Mouse (Mus musculus) v-Abl transformed pro-B cells (cell line): ENCODE measurements at regions not wholly inside any gene's neighbourhood (a gene's known extent, or its start where the extent isn't known, plus 50 kb on each side); places are given as distances from the start of the nearest gene placed in this dataset.

ENCODE experiments used
- in situ Hi-C, 2 experiments: fragments of 400-800 bp; cut with MboI; formaldehyde crosslinking; loops; one replicate each; pipeline ENCODE4 v1.15.1; 2025; ENCODE audit not compliant: unreplicated experiment in 2 of 2

GRCm38 (mm10) chr14:9192122-9192769, 526.2 kb upstream of the 4930452B06Rik start:
- in situ Hi-C loops = no loop called here

GRCm38 (mm10) chr14:9191664-9192063, 525.6 kb upstream of the 4930452B06Rik start:
- in situ Hi-C loops = no loop called here

GRCm38 (mm10) chr14:9161336-9161735, 495.3 kb upstream of the 4930452B06Rik start:
- in situ Hi-C loops = no loop called here

GRCm38 (mm10) chr14:9157941-9158340, 491.9 kb upstream of the 4930452B06Rik start:
- in situ Hi-C loops = no loop called here

- in situ Hi-C loops = no loop called here
Measured at GRCm38 (mm10) chr14:9150841-9151240, 484.8 kb upstream of the 4930452B06Rik start.

- in situ Hi-C loops = no loop called here
Measured at GRCm38 (mm10) chr14:9146595-9147219, 480.7 kb upstream of the 4930452B06Rik start.

DNA sequence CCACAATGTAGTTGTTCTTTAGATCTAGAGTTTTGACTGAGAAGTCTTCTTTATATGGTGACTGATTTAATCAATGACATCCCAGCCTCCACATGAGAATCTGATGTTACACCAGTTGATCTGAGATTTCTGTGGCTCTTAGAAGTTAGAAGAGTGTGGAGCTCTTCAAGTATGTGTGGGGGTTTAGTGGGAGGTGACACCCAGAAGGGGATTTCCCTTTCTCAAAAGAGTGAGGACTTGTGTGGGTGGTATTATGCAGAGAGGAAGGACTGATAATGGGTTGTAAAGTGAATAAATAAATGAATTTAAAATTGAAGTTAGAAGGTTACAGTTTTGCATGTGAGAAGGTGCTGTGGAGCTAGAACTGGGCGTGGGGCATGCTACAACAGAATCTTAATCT, 439.7 kb upstream of the 4930452B06Rik start:
- in situ Hi-C loops = no loop called here

GRCm38 (mm10) chr14:9089625-9090326, 423.7 kb upstream of the 4930452B06Rik start:
- in situ Hi-C loops = no loop called here

DNA sequence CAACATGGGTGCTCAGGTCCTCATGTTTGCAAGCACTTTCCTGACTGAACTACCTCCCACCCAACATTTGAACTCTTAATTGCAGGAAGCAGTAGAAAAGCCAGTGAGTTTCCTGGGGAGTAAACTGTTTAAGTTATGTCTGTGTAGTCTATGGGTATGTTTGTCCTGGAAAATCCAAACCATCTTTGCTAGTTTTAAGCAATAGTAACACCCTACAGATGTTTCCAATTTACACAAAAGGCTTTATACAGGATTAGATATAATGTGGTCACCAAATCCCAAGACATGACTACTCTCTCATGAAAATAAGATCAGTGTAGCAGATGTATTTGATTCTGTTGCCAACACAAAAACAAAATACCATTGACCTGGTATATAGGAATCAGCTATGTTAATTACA, 421.1 kb upstream of the 4930452B06Rik start:
- in situ Hi-C loops = no loop called here

GRCm38 (mm10) chr14:9079632-9080031, 413.6 kb upstream of the 4930452B06Rik start:
- in situ Hi-C loops = no loop called here

GRCm38 (mm10) chr14:9079014-9079413, 413.0 kb upstream of the 4930452B06Rik start:
- in situ Hi-C loops = no loop called here

GRCm38 (mm10) chr14:9071176-9071575, 405.1 kb upstream of the 4930452B06Rik start:
- in situ Hi-C loops = no loop called here

DNA sequence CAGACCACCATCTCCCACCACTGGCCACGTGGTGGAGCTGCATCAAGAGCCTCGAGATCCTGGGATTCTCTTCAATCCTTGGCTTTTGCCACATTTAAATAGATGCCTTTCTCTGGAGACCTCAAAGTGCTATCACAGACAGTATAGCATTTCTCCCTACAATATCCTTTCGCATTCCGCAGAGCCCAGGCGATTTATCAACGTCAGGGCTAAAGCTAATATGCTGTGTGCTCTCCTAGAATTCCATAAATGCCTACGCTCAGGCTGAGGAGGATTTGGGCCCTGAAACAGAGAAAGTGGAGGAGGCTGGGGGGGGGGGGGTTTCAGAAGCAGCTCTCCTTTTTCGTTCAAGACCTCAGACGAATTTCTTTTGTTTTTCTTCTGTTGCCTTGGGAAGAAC, 394.0 kb upstream of the 4930452B06Rik start:
- in situ Hi-C loops = no loop called here

GRCm38 (mm10) chr14:9028811-9029210, 362.8 kb upstream of the 4930452B06Rik start:
- in situ Hi-C loops = no loop called here

- in situ Hi-C loops = no loop called here
Measured at GRCm38 (mm10) chr14:9015826-9016225, 349.8 kb upstream of the 4930452B06Rik start.

DNA sequence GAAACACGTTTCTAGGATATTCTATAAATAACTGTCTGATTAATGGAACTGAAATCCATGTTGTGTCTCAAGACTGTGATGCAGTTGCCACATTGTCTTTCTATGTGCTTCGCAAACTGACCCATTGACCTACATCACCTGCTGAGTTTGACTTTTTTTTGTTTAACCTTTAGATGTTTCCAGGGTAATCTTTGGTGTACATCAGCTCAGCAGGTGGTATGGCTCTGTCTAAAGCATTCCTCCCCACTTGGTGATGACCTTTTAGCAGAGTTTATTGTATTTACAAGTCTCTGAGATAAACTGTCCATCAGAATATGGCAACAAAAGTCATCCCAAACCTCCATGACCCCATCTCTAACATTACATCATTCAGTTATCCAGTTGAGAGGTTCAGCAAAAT, 337.0 kb upstream of the 4930452B06Rik start:
- in situ Hi-C loops = no loop called here

DNA sequence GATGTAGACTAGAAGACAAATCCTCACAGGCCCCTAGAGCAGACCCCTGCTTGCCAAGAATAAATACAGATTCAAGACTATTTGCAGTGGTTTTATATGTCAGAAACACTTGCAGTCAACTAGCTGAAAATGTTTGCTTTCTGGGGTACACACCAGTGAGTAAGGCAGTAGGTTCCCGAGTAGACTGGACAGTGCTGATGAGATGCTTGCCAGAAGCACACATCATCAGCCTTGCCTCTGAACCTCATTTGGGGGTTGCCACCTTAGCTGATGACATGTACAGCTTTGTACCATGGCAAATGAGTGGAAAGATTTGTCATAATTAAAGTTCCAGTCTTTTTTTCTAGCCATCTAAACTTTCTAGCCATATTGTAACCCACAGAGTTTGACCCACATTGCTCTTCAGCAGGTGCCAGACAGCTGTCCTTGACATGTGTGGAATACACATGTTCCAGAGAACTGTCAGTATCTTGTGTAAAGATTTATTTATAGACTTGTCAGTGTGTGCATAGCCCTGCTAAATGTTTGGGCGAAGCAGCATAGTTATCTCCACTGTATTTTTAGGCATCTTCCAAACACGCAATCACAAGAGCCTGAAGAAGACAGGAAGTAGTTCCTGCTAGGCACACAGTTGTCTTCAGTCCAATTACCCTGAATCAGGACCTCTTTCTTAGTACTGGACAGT, 334.5 kb upstream of the 4930452B06Rik start:
- in situ Hi-C loops = no loop called here

- in situ Hi-C loops = no loop called here
Measured at GRCm38 (mm10) chr14:8999815-9000214, 333.8 kb upstream of the 4930452B06Rik start.

DNA sequence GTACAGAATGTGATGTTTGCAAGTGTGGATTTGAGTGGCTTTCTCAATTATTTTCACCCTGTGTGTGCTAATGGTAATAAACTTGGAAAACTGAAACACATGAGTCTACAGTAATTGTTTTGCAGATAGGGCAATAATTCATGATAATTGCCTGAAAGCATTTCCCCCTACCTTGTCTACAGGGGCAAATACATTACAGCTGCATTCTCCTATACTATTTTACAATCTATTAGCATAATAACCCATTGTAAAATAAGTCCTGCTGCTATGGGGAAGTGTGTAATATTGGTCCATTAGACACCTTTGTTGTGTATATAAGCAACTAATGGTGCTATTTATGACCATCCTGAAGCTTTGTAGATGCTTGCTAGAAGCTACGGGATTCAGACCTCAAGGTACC, 327.4 kb upstream of the 4930452B06Rik start:
- in situ Hi-C loops = no loop called here

DNA sequence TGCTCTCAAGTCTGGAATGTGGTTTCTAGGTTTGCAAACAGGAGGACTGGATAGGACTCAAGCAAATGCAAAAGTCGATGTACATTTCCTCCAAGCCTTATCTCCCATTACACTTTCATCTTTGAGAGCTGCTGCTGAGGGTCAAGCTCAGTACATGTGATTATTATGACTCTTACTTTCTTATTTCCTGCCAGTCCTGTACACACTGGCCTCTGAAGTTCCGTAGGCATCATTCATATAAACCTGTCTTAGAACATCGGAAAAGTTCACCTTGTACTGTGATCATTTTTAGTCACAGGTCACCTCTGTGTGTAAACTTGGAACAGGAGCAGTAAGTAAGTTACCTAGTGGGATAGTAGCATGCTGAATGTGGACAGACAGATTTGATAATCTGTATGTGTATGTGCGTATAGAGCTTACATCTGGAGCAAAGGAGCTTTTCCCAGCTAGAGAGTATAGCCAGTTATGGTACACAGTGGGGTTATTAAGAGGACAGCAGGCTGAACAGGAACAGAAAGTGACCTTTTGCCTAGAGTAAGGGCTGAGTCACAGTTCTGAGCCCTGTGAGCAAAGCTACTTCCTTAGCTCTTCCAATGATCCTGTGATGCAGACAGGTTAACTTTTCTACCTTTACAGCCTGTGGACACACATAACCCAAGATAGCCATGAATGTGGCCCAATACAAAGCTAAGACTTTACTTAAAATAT, 319.2 kb upstream of the 4930452B06Rik start:
- in situ Hi-C loops = no loop called here

- in situ Hi-C loops = no loop called here
Measured at GRCm38 (mm10) chr14:8961554-8961953, 295.5 kb upstream of the 4930452B06Rik start.
